Mouse (Mus musculus) gastrocnemius, adult 18-20 months (tissue): ENCODE measurements around the gene Gdpd5. TPM values are rescaled to one million over a fixed set of nuclear protein-coding genes. Genes with fewer than 3 reads are reported as not detected.

Source experiments
- DNase-seq: peaks from one replicate; pipeline ENCODE4 v3.0.0; 2021; ENCODE audit warnings: low spot score
- total RNA-seq, 2 experiments: library from RNA; stranded (reverse); gene quantifications; 2 replicates each; pipeline ENCODE4 v1.2.3; 2021

Gene Gdpd5
- total RNA-seq, 2 experiments from 2014 or later: 6.2 to 8.8 TPM

- DNase-seq: no peak
Measured at GRCm38 (mm10) chr7:99404031-99404735, 23.0 kb downstream of the Gdpd5 start.

DNA sequence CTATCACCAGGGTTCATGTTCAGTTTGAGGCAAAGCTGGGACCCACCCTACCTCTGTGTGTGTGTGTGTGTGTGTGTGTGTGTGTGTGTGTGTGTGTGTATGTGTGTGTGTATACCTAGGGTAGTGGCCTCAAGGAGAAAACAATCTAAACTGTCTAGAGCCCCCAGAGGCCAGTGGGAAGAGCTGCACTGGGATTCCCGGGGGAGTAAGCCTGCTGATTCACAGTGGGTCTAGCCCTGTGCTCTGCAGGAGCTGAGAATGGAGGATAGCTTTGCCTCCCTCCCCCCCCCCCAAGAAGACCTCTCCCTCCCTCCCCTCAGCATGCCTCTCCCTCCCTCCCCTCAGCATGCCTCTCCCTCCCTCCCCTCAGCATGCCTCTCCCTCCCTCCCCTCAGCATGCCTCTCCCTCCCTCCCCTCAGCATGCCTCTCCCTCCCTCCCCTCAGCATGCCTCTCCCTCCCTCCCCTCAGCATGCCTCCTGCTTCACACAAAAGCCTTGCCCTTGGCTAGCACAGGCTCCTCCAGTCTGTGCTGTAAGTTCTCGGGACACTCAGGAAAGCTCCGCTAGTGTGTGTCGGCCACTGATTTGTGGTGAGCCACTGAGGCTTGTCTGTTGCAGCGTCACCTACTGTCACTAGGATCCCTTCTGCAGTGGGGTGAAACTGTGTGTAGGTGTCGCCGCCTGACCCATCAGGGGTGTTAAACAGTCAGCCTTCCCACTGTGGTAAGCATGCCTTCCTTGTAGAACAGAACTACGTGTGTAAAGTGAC lies 24.4 kb downstream of the Gdpd5 start:
- DNase-seq: no peak

DNA sequence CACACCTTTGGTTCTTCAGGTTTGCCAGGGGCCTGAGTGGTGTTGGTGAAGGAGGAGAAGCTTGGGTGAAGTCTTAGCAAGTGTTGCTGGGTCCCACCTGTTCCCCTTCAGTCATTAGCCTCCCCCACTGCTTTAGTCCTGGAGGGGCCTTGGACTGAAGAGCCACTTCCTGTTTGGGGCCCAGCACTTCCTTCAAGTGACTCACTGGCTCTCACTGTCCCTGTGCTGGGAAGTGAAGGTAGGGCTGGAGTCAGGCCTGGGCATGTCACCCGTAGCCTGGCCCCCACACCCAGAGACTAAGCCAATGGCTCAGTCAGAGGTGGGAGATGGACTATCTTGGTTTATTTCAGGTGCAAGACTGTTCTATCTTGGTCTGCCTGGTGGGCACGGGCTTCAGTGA lies 26.4 kb downstream of the Gdpd5 start:
- no peak for DNase-seq

DNA sequence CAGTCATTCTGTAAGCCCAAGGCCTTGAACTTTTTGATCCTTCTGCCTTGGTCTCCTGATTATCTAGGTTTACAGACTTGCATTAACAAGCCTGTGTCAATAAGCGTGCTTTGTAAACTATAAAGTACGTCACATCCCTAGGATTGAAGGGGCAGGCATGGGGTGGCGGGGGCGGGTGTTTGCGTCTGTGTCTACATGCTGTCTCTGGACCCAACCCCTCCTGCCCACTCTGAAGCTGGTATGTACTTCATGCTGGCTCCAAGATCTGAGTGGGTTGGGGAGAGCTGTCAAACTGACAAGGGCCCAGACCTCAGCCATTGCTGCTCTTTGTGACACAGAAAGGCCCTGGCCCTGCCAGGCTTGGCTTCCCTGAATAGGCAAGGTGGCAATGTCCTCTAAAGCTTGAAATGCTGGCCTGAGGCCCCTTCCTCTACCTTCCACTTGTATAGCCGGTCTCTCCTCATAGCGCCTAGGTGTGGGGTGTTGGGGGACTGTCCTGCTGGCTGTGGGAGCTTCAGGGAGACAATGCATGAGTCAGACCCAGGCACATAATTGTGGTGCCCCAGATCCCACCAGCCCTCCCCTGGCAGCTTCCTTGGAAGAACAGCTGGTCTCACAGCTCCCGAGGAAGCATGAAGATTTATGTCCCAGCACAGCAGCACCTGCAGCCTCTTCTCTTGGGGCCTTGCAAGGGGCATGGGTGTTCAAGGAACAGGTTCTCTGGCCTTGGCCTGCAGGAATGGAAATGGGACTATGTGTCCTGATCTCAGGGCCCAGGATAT lies 28.4 kb downstream of the Gdpd5 start:
- DNase-seq: no peak

DNA sequence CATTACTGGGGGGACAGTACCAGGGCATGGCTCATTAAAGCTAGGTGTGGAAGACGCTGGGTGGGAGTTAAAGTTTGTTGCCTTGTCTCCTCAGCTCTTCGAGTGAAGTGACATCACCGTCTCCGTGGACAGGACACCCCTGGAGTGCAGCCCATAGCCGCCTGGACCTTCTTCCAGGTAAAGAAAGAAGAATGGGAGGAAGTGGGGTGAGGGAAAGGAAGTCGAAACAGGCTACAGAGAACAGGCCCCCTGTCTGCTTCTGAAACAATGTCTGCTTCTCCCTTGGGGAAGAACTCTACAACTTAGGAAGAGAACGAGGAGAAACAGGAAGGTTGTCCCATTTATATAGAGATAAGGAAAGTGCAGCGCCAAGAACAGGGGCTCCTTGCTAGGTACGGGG lies 29.1 kb downstream of the Gdpd5 start:
- no peak for DNase-seq

DNA sequence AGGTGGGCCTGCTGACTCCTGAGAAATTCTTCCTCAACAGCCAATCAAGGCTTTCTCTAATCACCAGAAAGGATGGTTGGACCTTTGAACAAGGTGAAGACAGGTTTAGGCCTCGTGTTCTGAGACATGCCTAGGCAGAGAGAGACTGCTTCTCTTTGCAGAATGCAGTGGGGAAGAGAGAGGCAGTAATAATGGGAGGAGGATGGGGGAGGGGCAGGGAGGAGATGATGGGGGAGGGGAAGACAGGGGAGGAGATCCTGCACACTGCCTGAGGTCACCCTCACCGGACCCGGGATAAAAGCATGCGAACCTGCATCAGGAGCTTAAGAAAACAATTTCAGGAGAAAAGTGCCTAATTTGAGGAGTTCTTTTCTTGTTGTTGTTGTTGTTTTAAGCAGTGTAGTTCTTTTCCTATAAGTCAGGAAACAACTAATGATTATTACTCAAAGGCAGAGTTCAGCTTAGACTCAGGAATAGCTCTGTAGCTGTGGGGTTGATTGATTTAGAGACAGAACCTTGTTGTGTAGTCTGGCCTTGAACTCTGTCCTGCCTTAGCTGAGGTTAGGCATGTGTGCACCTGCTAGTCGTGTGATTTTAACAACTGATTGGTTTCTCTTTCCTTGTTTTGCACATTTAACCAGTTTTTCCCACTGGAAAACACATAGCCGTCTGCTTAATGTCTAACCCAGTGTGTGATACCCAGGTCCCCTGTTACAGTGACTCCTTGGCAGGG lies 30.0 kb downstream of the Gdpd5 start:
- DNase-seq: no peak

DNA sequence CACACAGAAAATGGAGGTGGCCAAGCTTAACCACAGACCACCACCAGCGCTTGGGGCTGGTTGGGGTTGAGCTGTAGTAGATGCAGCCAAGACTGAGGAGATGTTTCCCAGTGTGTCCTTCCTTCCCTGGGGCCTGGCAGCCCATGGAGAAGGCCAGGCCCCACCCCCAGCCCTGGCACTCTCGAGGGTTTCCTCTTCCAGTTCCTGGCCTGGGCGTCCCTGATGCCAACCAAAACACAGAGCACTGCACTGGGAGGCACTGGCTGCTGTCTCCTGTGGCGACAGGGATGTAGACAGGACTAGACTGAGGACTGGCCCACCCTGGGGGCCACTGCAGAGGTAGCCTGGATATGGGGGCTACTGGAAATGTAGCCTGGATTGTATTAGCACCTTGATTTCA lies 33.8 kb downstream of the Gdpd5 start:
- DNase-seq: peak; percentile 55

GRCm38 (mm10) chr7:99419311-99419710 lies 38.1 kb downstream of the Gdpd5 start:
- peak; percentile 68 for DNase-seq

DNA sequence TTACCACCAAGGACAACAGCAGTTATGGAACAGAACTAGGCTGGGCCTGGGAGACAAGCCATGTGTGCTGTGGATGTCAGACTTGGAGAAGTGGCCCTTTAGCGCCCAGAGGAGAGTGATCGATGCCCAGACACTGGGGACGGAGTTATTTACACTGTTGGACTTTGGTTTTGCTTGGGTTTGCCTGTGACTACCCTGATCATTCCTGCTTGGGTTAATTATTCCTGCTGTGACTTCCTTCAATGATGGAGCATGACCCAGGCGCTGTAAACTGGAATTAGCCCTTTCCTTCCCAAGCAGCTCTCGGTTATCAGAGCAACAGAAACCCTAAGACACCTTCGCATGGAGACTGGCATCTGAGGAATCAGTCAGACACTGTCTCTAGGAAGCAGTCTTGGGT lies 39.8 kb downstream of the Gdpd5 start:
- no peak for DNase-seq

GRCm38 (mm10) chr7:99424538-99425155 lies 43.4 kb downstream of the Gdpd5 start:
- DNase-seq: peak; percentile 42

GRCm38 (mm10) chr7:99425706-99426105 lies 44.5 kb downstream of the Gdpd5 start:
- no peak for DNase-seq

- DNase-seq: no peak
Measured at GRCm38 (mm10) chr7:99427031-99427430, 45.8 kb downstream of the Gdpd5 start.

DNA sequence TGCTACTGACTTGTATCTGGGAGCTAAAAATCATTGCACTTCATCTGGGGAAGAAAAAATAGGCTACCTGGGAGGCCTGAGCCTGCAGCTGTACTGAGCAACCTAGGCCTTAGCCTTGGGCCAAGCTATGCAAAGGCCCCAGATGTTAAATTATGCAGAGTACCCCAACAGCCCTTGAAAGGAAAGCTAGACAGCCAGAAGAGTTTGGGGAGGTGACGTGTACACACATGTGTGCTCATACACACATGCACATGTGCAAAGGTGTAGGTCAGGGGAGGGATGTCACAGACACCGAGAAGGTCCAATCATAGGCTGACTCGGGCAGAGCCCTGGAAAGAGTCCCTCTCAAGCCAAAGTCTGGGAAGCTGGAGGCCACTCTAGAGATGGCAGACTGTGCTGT lies 46.8 kb downstream of the Gdpd5 start:
- no peak for DNase-seq

- no peak for DNase-seq
Measured at GRCm38 (mm10) chr7:99428836-99429235, 47.6 kb downstream of the Gdpd5 start.

GRCm38 (mm10) chr7:99429786-99430185 lies 48.6 kb downstream of the Gdpd5 start:
- no peak for DNase-seq

GRCm38 (mm10) chr7:99430246-99430645 lies 49.0 kb downstream of the Gdpd5 start:
- no peak for DNase-seq

DNA sequence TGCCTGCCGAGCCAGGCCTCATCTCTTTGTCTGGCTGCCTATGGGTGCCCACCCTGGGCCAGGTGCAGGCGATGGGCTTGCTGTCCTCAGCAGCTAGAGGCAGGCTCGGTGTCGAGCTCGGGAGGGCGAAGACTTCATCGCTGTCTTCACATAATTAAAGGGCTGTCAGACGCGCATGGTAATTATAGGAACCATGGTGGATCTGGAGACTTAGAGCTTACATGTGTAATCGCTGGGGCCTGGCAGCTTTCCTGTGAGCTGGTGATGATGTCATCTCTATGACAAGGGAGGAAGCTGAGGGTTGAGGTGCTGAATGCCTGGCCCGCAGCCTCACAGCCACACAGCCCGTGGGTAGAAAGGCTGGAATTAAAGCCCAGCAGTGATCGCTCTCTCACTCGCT lies 51.0 kb downstream of the Gdpd5 start:
- no peak for DNase-seq

DNA sequence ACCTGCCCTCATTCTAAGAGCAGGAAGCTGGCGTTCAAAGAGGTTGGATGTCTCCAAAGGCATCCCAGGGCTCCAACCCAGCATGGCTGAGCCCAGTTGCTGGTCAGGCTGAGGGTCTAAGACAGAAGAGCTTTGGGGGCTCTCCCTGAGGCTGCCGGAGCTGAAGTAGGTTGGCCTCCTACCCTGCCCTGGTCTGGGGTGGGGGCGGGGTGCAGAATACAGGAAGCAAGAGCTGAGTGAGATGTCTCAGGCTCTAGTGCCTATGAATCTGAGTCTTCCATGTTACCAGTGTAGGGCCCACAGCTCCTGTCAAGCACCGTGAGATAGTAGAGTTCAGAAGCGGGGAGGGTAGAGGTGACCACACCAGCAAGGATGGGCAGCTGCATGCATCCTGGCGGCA lies 51.6 kb downstream of the Gdpd5 start:
- no peak for DNase-seq

- no peak for DNase-seq
Measured at GRCm38 (mm10) chr7:99434672-99435250, 53.5 kb downstream of the Gdpd5 start.

DNA sequence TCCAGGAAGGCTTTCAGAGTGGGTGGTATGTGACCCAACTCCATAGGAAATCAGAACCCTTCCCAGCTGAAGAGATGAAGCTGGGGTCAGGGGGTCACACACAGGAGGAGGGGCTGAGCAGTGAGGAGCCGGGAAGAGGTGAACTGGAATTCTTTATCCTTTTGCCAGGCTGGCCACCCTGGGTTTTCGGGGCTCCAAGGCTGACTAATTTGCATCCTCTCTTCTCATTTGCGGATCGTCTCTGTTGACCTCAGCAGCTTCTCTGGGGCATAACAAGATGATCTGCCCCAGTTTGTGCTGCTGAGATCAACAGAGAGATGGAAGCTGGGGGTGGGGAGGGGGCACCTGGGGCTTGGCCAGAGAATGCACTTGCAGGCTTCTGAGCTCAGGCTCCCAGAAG lies 55.3 kb downstream of the Gdpd5 start:
- no peak for DNase-seq

GRCm38 (mm10) chr7:99438881-99439280 lies 57.7 kb downstream of the Gdpd5 start:
- no peak for DNase-seq
